Mouse (Mus musculus) Patski (cell line): ENCODE data around the gene Rho. TPM values are rescaled to one million over a fixed set of nuclear protein-coding genes. Genes with fewer than 3 reads are reported as not detected.

Source experiments
- ATAC-seq: fragments of 100-300 bp; one replicate; pipeline ENCODE4 v1.8.0; 2021
- CTCF ChIA-PET: fragments of 350-600 bp; sonication (Branson Sonifier 250); formaldehyde crosslinking; loops from one replicate; lab custom pipeline; 2022; ENCODE audit warnings: inconsistent platforms; lab: Charles Lee
- POLR2A ChIA-PET: fragments of 350-600 bp; sonication (Branson Sonifier 250); formaldehyde crosslinking; loops from one replicate; lab custom pipeline; 2022; ENCODE audit warnings: antibody characterized with exemption, inconsistent platforms; lab: Charles Lee
- DNase-seq: peaks from one replicate; pipeline ENCODE4 v3.0.0-alpha.2; 2011; ENCODE audit warnings: low read depth, low spot score
- H3K27me3 ChIP-seq: fragments of 371-371 bp; one replicate; pipeline ENCODE4 v1.5.1; 2021
- CTCF ChIP-seq: fragments of 100-300 bp; IDR thresholded peaks from one replicate; pipeline ENCODE4 v1.5.1; 2021
- in situ Hi-C: fragments of 300-500 bp; cut with MboI; formaldehyde crosslinking; loops from 3 replicates; pipeline ENCODE4 v1.11.1; 2018; ENCODE audit warnings: low pct_unique_long_range_greater_than_20kb, mixed read lengths
- polyA plus RNA-seq: library from polyadenylated mRNA; unstranded; gene quantifications from one replicate; pipeline ENCODE4 v1.2.3, GENCODE M21; 2021

Rho gene
- polyA plus RNA-seq, 1 experiment from 2014 or later = 0.12 TPM

- ATAC-seq = no peak
- ChIA-PET POLR2A (no interaction called here), CTCF (interaction anchor here (1.6 kb wide), 1 partner anchor 9 kb away, joined by 3 read pairs; no protein-coding TSS in a partner anchor)
- no peak for TF ChIP-seq CTCF
- DNase-seq = no peak
- H3K27me3 ChIP-seq = no peaks in the 10 kb centered on the region
- in situ Hi-C loops = no loop called here
These were observed 41.8 kb downstream of the Rho start for GRCm38 (mm10) chr6:115973139-115973875.

DNA sequence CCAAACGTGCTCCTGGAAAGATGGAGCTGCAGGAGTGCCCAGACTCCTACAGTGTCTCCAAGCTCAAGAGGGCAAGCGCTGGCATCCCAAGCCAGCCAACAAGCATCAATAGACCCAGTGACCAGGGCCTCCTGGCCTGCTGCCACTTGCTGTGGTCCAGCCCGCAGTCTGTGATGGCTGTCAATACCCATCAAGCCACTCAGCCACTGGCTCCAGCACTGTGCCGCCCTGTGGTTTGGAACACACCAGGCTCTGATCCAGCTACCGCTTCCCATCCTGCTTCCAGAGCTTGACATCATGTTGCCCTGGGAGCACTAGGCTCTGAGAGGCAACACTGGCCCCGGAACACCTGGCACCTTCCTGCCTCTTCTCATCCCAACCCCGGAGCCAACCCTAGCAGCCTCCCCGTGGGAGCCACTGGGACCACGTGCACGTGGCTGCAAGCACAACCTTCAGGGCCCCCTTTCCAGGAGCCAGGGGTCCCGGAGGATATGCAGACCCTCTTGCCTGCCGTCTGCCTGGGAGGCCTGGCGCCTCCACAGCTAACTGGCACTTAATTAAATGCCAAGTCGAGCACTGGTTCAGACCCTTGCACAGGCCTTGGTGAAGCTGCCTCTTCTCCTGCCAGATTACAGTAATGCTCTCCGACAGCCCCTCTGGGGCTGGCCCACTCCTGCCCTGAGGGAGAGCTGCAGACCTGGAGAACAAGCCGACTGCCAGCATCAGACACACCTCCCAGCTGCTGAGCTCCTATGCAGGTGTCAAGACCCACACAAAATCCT, 42.5 kb downstream of the Rho start:
- DNase-seq (no peak), ATAC-seq (no peak)
- in situ Hi-C loops = no loop called here
- TF ChIP-seq CTCF = no peak
- ChIA-PET CTCF (interaction anchor here (1.6 kb wide), 1 partner anchor 9 kb away, joined by 3 read pairs; no protein-coding TSS in a partner anchor), POLR2A (no interaction called here)
- H3K27me3 ChIP-seq = no peaks in the 10 kb centered on the region

DNA sequence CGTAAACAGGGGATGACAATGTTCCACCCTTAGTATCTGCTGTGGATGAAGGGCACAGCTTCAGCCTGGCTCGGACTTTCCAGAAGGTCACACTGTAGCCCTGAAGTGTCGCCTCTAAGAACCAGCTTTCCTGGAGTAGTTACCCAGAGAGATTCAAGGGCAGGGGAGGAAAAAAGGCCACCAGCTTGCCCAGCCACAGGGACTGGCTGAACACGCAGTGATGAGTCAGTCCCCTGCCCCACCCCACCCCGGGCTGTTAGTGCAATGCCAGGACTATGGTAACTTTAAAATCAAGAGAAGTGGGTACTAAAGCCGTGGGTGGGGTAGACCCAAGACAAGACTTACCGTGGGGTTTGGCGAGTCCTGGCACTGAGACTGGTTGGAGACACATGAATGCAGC, 44.1 kb downstream of the Rho start:
- ChIA-PET CTCF (no interaction called here), POLR2A (no interaction called here)
- in situ Hi-C loops = no loop called here
- DNase-seq (no peak), ATAC-seq (no peak)
- no peaks in the 10 kb centered on the region for H3K27me3 ChIP-seq
- TF ChIP-seq CTCF = no peak

- DNase-seq (no peak), ATAC-seq (no peak)
- H3K27me3 ChIP-seq = no peaks in the 10 kb centered on the region
- no peak for TF ChIP-seq CTCF
- CTCF ChIA-PET = interaction anchor here (0.9 kb wide), 1 partner anchor 33 kb away, joined by 3 read pairs; the partner anchor contains the start of gene H1foo
- POLR2A ChIA-PET = no interaction called here
- in situ Hi-C loops = no loop called here
These were observed 46.3 kb downstream of the Rho start for GRCm38 (mm10) chr6:115977810-115978209.

DNA sequence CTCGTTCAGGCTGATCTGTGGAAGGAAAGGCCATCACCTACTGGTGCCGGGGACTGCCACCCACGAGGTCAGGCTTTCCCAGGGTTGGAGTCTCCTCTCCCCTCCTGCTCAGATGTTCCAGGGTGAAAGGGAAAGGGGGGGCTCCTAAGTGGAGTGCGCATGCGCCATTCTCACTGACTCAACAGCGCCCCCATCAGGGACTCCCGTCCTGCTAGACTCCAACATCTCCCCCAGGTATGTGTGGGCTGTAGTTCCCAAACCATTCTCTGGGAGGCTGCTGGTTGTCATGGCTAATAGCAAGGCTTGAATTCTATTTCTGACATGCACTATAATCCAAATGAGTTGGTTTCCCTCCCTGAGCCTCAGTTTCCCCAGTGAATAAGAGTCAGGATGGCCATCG, 47.0 kb downstream of the Rho start:
- in situ Hi-C loops = no loop called here
- no peaks in the 10 kb centered on the region for H3K27me3 ChIP-seq
- CTCF ChIA-PET = no interaction called here
- DNase-seq (no peak), ATAC-seq (no peak)
- POLR2A ChIA-PET = no interaction called here
- TF ChIP-seq CTCF = no peak

DNA sequence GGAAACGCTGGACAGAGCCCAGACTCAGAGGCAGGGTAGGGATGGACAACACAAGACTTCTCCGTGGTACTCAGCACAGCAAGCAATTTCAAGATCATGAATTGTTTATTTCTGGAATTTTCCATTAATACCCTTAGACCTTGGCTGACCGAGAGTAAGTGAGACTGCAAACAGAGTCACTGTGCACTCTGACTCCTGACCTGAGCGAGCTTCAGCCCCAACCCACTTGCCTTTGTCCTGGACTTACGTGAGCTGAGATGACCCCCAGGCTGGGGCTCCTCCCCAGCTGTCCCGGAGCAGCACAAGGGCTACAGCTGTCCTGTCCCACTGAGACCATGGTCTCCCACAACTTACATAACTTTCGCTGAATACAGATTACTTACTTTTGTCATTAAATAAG, 51.3 kb downstream of the Rho start:
- in situ Hi-C loops = no loop called here
- ChIA-PET POLR2A (interaction anchor here (0.6 kb wide), 1 partner anchor 12 kb away, joined by 4 read pairs; no protein-coding TSS in a partner anchor), CTCF (interaction anchor here (1.6 kb wide), 1 partner anchor 11 kb away, joined by 3 read pairs; no protein-coding TSS in a partner anchor)
- no peak for TF ChIP-seq CTCF
- DNase-seq = no peak
- ATAC-seq = no peak
- H3K27me3 ChIP-seq = no peaks in the 10 kb centered on the region

DNA sequence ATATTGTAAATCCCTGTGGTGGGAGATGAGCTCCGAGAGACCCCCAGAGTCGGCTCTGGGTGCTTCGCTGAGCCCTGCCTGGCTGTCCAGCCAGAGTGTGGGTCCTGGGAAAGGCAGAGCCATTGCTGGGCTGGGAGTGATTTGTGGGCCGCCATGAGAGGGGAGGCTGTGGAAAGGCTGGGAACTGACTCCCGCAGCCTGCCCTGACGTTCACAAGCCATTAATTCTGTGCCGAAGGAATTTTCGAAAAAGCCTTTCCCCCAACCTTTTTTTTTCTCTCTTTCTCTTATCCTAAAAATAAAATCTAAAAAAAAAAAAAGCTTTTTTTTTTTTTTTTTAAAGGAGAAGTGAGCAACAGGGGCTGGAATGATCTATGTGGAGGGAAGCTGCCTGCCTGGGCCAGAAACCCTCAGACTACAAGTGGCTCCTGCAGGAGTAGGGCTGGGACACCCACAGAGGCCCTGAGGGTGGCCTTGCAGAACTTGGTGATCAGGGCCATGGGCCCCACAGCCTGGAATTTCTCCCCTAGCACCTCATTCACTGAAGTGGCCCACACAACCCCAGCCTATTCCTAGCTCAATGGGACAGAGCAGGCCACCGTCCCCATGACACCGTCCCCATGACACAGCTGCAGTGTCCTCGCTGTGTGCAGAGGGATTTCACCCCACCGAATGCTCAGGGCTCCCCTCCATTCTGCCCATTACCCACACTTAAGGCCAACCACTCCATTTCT, 51.9 kb downstream of the Rho start:
- H3K27me3 ChIP-seq = no peaks in the 10 kb centered on the region
- ChIA-PET CTCF (interaction anchor here (1.6 kb wide), 1 partner anchor 12 kb away, joined by 3 read pairs; no protein-coding TSS in a partner anchor), POLR2A (interaction anchor here (0.6 kb wide), 1 partner anchor 12 kb away, joined by 4 read pairs; no protein-coding TSS in a partner anchor)
- DNase-seq = no peak
- ATAC-seq = no peak
- in situ Hi-C loops = no loop called here
- no peak for TF ChIP-seq CTCF

- ChIA-PET CTCF (no interaction called here), POLR2A (no interaction called here)
- no peaks in the 10 kb centered on the region for H3K27me3 ChIP-seq
- no peak for TF ChIP-seq CTCF
- ATAC-seq (no peak), DNase-seq (no peak)
- in situ Hi-C loops = no loop called here
These were observed 53.0 kb downstream of the Rho start for GRCm38 (mm10) chr6:115984580-115984979.

DNA sequence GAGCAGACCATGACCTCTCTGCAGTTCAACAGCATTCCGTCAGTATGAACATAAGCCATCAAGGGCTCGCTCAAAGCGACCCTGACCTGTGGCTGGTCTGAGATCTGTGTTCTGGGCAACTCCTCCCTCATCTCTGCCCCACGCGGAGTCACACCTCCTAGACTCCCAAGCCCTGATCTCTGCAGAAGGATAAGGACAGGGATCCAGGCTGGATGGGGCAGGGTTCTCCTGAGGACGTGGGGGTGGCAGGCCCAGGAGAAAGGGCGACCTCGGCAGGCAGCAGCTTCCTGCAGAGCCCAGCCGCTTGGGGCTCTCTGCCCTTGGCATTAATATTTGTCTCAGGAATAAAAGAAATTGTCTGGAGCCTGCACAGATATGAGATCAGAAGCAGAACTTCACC, 54.1 kb downstream of the Rho start:
- no peak for TF ChIP-seq CTCF
- ChIA-PET CTCF (no interaction called here), POLR2A (no interaction called here)
- in situ Hi-C loops = no loop called here
- ATAC-seq = no peak
- DNase-seq = no peak
- no peaks in the 10 kb centered on the region for H3K27me3 ChIP-seq

GRCm38 (mm10) chr6:115986472-115987095, 55.0 kb downstream of the Rho start:
- POLR2A ChIA-PET = no interaction called here
- TF ChIP-seq CTCF = no peak
- no peak for ATAC-seq
- DNase-seq = no peak
- in situ Hi-C loops = no loop called here
- no peaks in the 10 kb centered on the region for H3K27me3 ChIP-seq
- CTCF ChIA-PET = interaction anchor here (1.7 kb wide), 1 partner anchor 15 kb away, joined by 4 read pairs; no protein-coding TSS in a partner anchor
